29 mouse cellular contexts compared by ENCODE assay signal in genomic region chr2:155710557-155710956, GRCm38 (mm10). TPM values are rescaled to one million over a fixed set of nuclear protein-coding genes. Genes with fewer than 3 reads are reported as not detected.
"Had no signal": no experiment of that assay in that cellular context is flagged by ENCODE, and none has a peak within 500 bp of the region (broad histone marks: within the 10 kb centered on the region; RNA-seq: fewer than 3 reads in every experiment).

No protein-coding gene starts in this region.

- H3K4me3 ChIP-seq: kidney, embryonic 15.5 days; layer of hippocampus, adult 2 months; left cerebral cortex, adult 2 months; limb, embryonic 13.5 days; liver, embryonic 12.5 days; liver, embryonic 15.5 days; lung, embryonic 15.5 days; midbrain, embryonic 12.5 days; midbrain, embryonic 15.5 days; neural tube, embryonic 12.5 days; neural tube, embryonic 15.5 days; stomach, embryonic 15.5 days had no signal

- H3K4me1 ChIP-seq: kidney, embryonic 15.5 days; limb, embryonic 13.5 days; liver, embryonic 12.5 days; liver, embryonic 15.5 days; lung, embryonic 15.5 days; midbrain, embryonic 12.5 days; midbrain, embryonic 15.5 days; neural tube, embryonic 12.5 days; stomach, embryonic 15.5 days had no signal

- H3K9me3 ChIP-seq: kidney, embryonic 15.5 days; limb, embryonic 13.5 days; liver, embryonic 12.5 days; liver, embryonic 15.5 days; lung, embryonic 15.5 days; midbrain, embryonic 12.5 days; midbrain, embryonic 15.5 days; neural tube, embryonic 12.5 days; neural tube, embryonic 15.5 days; stomach, embryonic 15.5 days had no signal

- H3K9ac ChIP-seq: kidney, embryonic 15.5 days; limb, embryonic 13.5 days; liver, embryonic 12.5 days; liver, embryonic 15.5 days; lung, embryonic 15.5 days; midbrain, embryonic 12.5 days; midbrain, embryonic 15.5 days; neural tube, embryonic 12.5 days; neural tube, embryonic 15.5 days; stomach, embryonic 15.5 days had no signal

- H3K27ac ChIP-seq: kidney, embryonic 15.5 days; layer of hippocampus, adult 2 months; left cerebral cortex, adult 2 months; limb, embryonic 13.5 days; liver, embryonic 12.5 days; liver, embryonic 15.5 days; lung, embryonic 15.5 days; midbrain, embryonic 12.5 days; midbrain, embryonic 15.5 days; neural tube, embryonic 12.5 days; neural tube, embryonic 15.5 days; stomach, embryonic 15.5 days had no signal

- ATAC-seq: liver, embryonic 12.5 days; midbrain, embryonic 15.5 days had no signal

- DNase-seq: kidney, adult 11 months; kidney, adult 8-10 months; kidney, postnatal 14 days; layer of hippocampus, adult 9-11 months; layer of hippocampus, postnatal 36 days; liver; lung, adult 18-20 months; lung, postnatal 10 days; lung, postnatal 36 days; retina, postnatal 1 day; right cerebral cortex, postnatal 25 days; spleen, adult 18-20 months; thymus, postnatal 36 days had no signal

- H3K4me2 ChIP-seq: kidney, embryonic 15.5 days; limb, embryonic 13.5 days; liver, embryonic 12.5 days; liver, embryonic 15.5 days; lung, embryonic 15.5 days; midbrain, embryonic 12.5 days; midbrain, embryonic 15.5 days; neural tube, embryonic 12.5 days; neural tube, embryonic 15.5 days; stomach, embryonic 15.5 days had no signal

- H3K27me3 ChIP-seq: kidney, embryonic 15.5 days; limb, embryonic 13.5 days; liver, embryonic 12.5 days; liver, embryonic 15.5 days; lung, embryonic 15.5 days; midbrain, embryonic 12.5 days; midbrain, embryonic 15.5 days; neural tube, embryonic 12.5 days; neural tube, embryonic 15.5 days; stomach, embryonic 15.5 days had no signal

RNA-seq across cellular contexts. Expression of gene Gm17581, which starts 25.1 kb away (rescaled TPM):
- total RNA-seq: layer of hippocampus, adult 2 months; layer of hippocampus, postnatal 36 days; left cerebral cortex, adult 2 months; left cerebral cortex, postnatal 10 days; left cerebral cortex, postnatal 36 days had no signal
- polyA plus RNA-seq: kidney, embryonic 15.5 days; large intestine, adult 2 months; limb, embryonic 13.5 days; liver, embryonic 12.5 days; liver, embryonic 15.5 days; lung, embryonic 15.5 days; midbrain, embryonic 12.5 days; midbrain, embryonic 15.5 days; neural tube, embryonic 12.5 days; neural tube, embryonic 15.5 days; stomach, embryonic 15.5 days; urinary bladder, adult 2 months had no signal
